Mouse (Mus musculus): ENCODE results near the gene Cnih2. TPM values are rescaled to one million over a fixed set of nuclear protein-coding genes. Genes with fewer than 3 reads are reported as not detected.
"Not testable (repeated sequence)": the region's sequence is repeated elsewhere in the genome, so short reads cannot be mapped to it uniquely, and the experiment has no call there.

Cnih2 gene
- total RNA-seq, 2 experiments from 2014 or later, result 0.31 TPM; not detected in 1

DNA sequence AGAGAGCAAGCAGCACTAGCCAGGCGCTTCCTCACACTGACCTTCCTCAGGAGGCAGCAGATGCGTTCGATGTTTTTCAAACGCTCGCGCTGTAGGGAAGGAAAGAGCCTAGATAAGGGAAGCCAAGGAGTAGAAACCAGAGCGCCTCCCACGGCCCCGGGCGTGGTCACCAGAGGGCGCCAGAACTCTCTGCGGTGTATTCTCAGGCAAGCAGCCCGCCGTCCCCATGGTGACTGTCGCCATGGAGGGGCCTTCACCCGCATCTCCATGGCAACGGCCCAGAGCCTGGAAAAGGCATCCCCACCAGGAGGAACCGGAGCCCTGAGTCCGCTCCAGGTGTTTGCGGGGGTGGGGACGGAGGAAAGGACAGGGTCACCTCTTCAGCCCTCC, 4.1 kb downstream of the Cnih2 start:
- DNase-seq, result peak; percentile 88 to 93

DNA sequence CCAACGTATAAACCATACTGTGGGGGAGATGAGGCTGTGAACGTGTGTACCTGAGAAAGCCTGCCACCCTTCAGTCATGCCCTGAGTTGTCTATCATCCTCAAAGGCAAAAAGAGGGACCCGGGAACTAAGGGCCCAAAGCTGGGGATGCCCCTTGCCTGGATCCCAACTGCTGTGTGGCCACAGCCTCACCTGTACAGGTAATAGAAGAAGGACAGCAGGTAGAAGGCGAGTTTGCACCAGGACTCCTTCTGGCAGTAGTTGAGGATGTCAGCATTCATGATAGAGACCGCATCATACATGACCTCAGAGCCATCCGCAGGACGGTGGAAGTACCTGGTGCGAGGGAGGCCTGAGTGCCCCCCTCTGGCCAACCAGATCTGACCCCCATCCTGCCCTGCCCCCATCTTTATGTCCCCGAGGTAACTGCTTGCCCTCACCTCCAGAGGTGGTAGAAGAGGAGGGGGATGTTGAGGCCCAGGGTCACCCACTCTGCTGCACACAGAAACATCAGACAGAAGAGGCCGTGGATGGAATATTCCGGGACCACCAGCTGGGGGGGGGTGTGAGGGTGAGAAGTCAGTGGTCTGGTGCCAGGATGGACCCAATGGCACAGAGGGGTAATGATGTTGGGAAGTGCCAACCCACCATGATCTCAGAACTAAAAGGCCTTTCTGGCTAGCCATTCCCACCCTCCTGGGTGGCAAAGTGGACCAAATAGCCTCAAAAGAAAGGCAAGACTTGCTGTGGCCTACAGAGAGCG, 4.7 kb downstream of the Cnih2 start:
- no peak for DNase-seq

DNA sequence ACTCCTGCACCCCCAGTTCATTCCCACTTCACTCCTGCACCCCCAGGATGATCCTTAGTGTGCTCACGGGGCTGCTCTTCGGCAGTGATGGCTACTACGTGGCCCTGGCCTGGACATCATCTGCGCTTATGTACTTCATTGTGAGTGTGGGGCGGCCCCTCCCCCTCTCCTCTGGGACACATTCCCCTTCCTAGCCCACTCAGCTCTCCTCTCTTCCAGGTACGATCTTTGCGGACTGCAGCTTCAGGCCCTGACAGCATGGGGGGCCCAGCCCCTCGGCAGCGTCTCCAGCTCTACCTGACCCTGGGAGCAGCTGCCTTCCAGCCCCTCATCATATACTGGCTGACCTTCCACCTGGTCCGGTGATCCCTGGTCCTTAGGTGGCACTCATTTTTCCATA, 6.2 kb downstream of the Cnih2 start:
- DNase-seq, result no peak

DNA sequence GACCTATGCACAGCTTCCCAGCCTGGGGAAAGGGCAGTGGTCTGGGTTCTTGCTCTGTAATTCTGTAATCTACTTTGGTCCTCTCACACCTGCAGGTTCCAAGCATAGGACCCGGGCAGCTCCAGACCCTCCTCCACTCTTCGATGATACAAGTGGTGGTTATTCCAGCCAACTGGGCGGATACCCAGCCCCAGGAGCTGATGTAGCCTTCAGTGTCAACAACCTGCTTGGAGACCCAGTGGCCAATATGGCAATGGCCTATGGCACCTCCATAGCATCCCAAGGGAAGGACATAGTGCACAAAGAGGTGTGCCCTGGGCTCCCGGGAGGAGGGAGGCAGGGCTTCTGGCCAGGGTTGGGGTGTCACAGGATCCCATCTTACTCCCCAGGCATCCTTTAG, 9.0 kb downstream of the Cnih2 start:
- no peak for DNase-seq

DNA sequence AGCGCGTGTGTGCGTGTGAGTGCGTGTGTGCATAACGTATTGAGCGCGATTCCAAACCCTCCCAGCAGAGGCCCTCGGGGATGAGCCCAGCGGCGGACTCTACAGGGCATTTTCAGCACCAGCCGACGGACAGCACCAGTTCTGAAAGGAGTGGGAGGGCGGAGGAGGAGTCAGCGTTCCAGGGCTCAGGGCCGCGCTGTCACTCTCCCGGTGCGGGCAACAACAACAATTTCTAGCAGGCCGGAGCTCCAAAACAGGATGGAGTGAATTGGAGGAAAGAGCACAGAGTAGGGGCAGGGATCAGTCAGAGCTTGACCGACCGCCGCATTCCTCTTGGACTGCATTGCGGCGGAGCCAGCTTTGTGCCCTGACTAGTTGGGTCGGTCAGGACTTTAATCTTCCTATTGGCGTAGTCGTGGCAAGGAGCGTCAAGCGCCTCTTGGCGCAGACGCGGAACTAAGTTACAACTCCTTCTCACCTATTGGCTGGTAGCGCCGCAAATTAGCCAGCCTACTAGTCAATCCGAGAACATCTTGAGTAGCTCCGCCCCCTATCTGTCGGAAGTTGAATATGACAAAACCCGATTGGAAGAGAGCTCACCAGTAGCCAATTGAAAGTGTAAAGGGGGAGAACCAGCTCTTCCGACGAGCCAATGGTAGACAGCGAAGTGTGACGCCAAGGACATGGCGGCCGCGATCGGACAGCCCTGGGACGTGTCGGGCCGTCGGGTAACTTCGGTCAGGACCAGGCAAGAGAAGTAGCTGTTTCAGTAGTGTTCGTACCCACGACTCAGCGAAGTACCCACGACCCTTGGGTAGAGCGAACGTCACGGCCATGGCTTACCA, 10.2 kb downstream of the Cnih2 start, which contains the start of gene Yif1a:
Gene Yif1a (plus strand): TSS at position 655 of the 845 bp plus-strand sequence.
- DNase-seq, result peak; percentile 98 to 99

DNA sequence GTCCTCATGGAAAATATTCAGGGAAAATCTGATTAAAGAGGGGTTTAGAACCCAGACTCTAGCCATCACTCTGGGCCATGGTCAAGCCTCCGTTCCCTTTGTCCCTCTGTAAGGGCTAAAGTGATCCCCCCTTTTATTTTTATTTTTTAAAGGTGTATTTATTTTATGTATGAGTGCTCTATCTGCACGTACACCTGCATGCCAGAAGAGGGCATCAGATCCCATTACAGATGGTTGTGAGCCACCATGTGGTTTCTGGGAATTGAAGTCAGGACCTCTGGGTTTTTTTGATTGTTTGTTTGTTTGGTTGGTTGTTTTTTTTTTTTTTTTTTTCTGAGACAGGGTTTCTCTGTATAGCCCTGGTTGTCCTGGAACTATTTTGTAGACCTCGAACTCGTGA, 11.8 kb downstream of the Cnih2 start:
- DNase-seq, result not testable (repeated sequence)

DNA sequence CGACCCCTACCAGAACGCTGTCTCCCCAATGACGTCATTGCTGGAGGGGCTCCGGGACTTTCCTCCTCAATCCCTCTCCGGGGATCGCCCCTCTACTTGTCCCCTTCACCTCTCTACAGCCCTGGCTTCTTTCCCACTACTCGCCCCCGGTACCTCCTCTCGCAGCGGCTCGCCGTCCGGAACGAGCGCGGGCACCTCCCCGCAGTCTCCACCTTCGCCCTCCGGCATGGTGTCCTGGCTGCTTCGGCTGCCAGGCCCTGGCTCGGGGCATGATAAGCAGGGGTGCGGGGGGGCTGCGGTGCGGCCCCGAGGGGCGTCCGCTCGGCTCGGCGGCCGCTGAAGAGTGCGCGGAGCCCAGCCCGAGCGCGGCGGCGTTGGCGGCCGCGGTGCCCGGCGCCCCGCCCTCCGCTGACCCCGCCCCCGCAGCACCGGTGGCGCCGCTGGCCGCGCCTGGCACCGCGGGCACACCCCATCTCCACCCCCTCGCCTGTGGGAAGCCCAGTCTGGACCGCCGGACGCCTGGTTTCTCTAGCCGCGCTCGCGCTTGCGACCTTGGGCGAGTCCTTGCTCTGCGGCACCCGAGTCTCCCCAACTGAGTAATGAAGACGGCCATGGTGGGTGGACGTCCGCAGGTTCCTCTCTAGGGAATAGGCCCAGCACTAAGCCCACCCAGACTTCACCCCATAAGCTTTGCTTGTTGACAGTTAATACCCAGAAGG, 13.0 kb downstream of the Cnih2 start, which contains the start of gene Tmem151a:
Gene Tmem151a (minus strand): TSS at position 387 of the 719 bp plus-strand sequence.
- peak in 1 of 2 experiments; percentile 50 for DNase-seq

DNA sequence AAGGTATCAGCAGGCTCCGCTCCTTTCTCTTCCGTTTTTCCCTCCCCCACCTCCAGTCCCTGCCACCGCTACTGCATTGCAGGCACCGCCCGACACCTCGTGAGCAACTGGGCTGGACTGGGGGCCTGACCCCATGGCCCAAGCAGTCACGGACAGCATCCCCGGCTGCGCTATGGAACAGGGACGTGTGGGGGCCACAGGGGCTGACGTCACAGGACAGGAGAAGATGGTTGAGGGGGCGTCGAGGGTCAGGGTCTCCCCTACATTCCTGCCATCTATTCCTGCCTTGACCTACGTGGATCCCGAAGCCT, 13.5 kb downstream of the Cnih2 start:
- DNase-seq, result no peak

DNA sequence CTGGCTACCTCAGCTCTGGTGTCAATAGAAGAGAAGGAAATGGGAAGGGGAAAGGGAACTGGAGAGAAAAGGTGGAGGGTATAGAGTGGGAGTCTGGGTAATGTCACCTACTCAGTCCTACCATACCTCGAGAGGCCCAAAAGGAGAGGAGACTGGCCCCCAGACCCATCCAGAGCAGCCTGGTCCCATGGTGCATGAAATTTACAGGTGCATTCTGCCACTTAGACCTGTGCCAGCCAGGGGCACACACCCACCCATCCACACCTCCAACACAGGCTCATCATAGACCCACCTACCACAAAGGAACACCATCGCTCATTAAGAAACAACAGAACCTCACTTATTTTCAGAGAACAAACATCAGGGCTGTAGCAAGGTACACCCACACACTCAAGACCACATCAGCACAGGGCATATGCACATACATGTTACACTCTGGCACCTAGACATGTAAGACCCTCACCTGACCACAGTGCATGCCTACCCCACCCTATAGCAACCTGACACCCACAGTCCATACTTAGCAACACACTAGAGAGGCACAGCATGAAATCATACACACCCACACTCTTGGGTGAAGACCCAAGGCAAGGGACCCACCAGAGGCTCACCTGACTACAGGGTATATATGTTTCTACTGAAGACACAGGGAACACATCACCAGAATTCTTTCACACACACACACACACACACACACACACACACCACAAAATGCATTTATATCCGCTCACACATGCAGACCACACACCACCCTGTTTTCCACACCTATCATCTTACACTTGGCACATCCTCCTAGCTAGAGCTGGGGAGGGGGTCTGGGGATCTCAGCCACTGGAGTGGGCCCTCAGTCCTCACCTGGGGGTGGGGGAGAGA, 14.1 kb downstream of the Cnih2 start:
- DNase-seq, result no peak

DNA sequence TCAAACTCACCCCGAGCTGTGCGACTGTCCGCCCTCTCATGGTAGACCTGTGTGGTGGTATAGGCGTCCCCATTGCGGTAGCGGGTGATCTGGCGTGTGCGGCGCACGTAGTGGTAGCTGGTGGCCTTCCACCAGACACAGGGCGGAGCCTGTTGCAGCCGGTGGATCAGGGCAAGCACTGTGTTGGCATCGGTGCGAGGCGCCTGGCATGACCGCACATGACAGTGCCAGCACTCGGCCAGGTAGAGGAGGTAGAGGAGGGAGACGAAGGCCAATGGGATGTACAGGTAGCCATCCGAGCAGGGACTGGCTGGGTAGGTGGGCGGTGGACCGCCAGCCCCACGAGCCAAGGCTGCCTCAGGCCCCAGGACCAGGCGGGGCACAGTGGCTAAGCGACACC, 15.7 kb downstream of the Cnih2 start:
- no peak for DNase-seq

DNA sequence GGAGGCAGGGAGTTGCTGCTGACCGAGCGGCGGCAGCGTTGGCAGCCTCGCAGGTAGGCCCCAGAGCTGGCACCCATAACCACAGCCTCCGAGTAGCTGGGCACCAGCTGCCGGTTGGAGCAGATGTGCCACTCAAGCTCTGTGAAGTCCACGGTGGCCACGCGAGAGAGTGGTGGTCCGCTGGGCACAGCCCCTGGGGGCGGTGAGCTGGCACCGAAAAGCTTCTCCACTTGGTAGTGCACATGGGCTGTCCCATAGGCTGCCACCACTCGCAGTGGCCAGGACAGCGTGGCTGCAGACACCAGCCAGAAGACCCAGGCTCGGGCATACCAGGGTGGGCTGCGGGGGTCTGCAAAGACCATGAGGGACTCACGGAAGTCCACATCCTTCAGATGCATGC, 16.3 kb downstream of the Cnih2 start:
- DNase-seq, result no peak

DNA sequence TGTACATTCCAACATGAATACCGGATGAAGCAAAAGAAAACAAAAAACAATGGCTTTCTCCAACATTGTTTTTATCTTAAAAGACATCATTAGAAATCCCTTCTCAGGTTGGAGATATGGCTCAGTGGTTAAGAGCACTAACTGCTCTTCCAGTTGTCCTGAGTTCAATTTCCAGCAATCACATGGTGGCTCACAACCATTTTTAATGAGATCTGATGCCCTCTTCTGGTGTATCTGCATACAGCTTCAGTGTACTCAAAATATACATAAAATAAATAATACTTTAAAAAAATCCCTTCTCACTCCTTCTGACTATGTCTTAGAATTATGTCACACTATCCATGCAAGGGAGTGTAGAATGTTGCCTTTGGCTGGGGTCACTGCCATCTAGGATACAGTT, 19.0 kb downstream of the Cnih2 start:
- no peak for DNase-seq

DNA sequence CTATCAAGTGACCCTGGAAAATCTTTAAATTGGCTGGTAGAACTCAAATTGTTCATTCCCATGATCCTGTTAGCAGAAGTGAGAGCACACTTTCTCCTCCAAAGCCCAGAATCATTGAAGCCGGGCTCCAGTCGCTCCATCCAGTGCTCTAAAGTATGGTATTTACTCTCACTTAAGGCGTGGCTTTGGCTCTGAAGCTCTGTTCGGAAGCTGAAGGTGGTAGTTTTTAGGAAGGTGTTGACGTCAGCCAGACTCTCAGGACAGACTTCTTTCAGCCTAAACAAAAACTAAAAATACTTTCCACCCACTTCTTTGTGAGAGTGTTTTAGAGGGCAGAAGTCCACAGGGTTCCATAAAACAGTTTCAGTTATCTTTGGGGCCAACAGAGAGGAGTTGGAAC, 24.8 kb downstream of the Cnih2 start:
- DNase-seq, result no peak

DNA sequence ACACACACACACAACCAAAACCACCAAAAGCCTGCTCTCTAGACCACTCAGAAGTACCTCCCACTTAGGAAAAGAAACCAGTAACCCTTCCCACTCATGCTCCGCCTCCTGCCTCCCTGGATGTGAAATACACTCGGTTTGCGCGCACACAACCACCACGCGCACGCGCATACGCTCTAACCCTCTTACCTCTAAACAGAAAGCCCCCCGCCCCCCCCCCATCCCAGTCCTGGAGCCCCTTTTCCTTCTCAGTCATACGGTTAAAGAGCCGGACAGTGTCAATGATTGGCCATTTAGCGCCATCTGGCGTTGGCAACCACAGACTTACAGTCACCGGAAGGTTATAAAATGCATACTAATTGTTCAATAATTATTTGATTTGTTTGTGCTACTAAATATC, 25.3 kb downstream of the Cnih2 start:
- DNase-seq, result peak in 1 of 2 experiments; percentile 85

DNA sequence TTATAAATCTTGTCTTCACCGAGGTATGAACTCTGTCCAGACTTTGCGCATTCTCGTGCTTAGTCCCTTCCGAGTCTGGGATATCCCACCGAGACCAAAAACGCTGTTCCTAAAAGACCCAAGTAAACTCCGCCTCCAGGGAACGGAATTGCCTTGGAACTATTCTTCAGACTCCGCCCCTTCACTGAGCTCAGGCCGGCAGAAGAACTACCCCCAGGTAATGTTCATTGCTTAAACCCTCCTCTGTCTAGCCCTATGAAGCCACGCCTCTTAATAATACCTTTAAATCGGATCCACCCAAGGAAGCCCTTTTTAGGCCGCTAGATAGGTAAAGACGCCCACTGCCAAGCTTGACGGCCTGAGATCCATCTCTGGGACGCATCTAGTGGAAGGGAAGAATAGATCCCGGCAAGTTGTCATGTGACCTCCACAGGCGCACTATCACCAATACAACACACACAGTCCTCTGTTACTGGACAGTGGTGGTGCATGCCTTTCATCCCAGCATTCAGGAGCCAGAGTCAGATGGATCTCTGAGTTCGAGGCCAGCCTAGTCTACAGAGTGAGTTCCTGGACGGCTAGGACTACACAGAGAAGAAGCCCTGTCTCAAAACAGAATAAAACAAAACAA, 25.8 kb downstream of the Cnih2 start:
- DNase-seq, result peak in 1 of 2 experiments; percentile 44

DNA sequence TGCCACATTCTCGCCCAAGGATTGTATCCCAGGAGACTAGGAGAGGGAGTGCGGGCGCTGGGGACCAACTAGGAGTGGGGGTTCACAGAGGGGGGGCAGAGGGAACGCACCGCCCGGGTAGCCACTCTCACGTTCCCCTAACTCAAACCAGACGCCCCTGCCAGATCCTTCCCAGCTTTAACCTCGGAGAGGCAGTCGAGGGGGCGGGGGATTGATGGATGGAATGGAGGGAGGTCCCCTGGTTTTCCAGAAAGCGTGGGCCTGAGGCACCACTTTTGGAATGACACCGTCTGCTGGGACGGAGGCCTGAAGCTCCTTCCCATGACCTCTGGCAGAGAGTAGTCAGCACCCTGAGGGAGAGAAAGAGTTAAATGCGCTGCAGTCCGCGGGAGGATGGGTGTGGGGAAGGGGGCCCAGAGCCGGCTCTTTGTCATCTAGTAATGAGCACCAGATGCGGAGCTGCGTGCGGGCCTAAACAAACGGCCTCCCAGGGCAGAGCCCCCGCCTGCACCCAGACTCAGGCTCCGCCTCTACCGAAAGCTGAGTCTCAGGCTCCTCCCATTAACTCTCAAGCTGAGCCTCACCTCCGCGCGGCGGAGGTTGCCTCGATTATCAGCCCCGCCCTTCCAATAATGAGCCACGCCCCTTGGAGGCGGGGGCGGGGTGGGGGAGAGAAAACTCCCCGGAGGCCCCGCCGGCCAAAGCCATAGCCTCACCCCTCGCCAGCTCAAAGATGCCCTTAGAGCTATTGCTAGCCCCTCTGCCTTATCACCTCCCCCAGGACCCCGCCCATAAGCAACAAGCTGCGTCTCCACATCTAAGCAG, 26.6 kb downstream of the Cnih2 start:
- DNase-seq, result peak; percentile 85 to 87

DNA sequence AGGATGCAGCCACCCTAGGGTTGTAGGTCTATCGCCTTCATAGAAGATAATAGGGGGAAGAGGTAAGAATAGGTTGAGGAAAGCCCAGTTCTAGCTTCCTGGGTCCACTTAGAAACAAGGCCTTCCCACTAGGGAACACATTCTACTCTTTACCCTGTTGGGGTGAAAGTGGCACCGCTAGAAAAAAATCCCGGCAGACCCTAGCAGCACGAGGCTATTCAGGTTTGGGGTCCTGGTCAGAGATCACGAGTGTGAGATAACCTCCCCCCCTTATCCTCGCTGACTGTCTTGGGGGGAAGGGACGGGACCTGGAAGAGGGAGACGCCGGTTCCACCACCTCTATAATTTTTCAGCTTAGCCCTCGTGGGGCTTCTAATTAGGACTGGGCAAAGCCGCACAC, 27.2 kb downstream of the Cnih2 start:
- DNase-seq, result no peak

DNA sequence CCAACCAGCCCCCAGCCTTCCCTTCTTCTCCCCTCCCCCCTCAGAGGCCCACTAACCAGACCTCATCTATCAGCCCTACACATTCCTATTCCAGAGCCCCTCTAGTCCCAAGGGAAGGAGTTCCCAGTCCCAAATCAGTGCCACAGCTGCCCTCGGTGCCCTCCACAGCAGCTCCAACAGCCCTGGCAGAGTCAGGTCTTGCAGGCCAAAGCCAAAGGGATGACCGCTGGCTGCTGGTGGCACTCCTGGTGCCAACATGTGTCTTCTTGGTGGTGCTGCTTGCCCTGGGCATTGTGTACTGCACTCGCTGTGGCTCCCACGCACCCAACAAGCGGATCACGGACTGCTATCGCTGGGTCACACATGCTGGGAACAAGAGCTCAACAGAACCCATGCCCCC, 28.3 kb downstream of the Cnih2 start:
- DNase-seq, result no peak

DNA sequence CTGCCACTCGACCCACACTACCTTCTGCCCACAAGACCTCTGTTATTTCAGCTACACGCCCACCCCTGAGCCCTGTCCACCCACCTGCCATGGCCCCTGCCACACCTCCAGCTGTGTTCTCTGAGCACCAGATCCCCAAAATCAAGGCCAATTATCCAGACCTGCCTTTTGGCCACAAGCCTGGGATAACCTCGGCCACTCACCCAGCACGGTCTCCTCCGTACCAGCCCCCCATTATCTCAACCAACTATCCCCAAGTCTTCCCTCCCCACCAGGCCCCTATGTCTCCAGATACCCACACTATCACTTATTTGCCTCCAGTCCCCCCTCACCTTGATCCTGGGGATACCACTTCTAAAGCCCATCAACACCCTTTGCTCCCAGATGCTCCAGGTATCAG, 28.8 kb downstream of the Cnih2 start:
- no peak for DNase-seq

DNA sequence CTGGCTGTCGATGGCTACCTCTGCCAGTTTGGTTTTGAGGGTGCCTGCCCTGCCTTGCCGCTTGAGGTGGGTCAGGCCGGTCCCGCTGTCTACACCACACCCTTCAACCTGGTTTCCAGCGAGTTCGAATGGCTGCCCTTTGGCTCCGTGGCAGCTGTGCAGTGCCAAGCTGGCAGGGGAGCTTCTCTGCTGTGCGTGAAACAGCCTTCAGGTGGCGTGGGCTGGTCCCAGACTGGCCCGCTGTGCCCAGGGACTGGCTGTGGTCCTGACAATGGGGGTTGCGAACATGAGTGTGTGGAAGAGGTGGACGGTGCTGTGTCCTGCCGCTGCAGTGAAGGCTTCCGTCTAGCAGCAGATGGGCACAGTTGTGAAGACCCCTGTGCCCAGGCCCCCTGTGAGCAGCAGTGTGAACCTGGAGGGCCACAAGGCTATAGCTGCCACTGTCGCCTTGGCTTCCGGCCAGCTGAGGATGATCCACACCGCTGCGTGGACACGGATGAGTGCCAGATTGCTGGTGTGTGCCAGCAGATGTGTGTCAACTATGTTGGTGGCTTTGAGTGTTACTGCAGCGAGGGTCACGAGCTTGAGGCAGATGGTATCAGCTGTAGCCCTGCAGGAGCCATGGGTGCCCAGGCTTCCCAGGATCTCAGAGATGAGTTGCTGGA, 29.6 kb downstream of the Cnih2 start:
- DNase-seq, result no peak

Data from heart, adult 18-20 months (tissue).